Mouse (Mus musculus) granulocyte monocyte progenitor cell, adult 5-6 weeks (primary cell): ENCODE measurements around the gene Tsnax. TPM values are rescaled to one million over a fixed set of nuclear protein-coding genes. Genes with fewer than 3 reads are reported as not detected.

Experiments used
- ATAC-seq: replicated peaks from 2 replicates; pipeline ENCODE4 v1.8.0; 2016; ENCODE audit warnings: mild to moderate bottlenecking, moderate TSS enrichment, inconsistent platforms; ENCODE audit not compliant: poor library complexity, severe bottlenecking
- total RNA-seq, 2 experiments: library from RNA; stranded (forward) in 1 of 2; stranded (reverse) in 1 of 2; fragments of 200-712, 200-1000 nt in 1 of 2; fragments of >200 nt in 1 of 2; fragmentation: Nextera tagmentation in 1 of 2; gene quantifications; 2 replicates each; pipeline ENCODE4 v1.2.3; 2014 to 2017

The Tsnax gene
- total RNA-seq (2014; fragmentation: Nextera tagmentation) (53.0 and 56.1 TPM in 2 replicates), total RNA-seq (2017) (72.8 and 77.1 TPM in 2 replicates)

GRCm38 (mm10) chr8:125012695-125013627, at the start of gene Tsnax:
Tsnax (plus strand) TSS chr8:125012997.
- ATAC-seq = peak; percentile 98

- no peak for ATAC-seq
These were observed 49.6 kb upstream of the Tsnax start for GRCm38 (mm10) chr8:124963246-124963645.

GRCm38 (mm10) chr8:124964966-124965365, 47.8 kb upstream of the Tsnax start:
- no peak for ATAC-seq

DNA sequence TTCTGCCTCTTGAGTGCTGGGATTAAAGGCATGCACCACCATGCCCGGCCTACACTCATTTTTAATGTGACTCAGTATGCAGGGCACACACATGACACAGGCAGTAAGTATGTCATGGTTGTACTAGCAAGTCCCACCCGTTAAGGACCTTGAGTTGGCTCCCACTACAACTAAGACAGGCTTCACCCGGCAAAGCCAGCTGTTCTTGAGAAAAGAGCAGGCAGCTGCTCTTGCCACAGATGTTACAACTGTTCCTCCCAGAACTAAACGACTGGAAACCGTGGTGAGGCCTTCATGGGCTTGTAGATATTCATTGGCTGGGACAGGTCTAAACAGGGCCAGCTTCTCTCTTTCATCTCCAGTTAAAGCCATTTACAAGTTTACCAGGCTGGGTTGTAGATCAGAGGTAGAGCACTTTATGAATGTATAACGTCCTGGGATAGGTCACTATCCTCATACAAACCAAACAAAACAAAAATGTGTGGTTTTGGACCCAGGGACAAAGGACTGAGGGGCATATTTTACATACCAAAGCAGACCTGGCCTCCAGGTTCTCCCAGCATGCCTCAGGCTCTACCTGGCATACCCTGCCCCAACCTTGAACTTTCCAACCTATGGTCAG, 42.4 kb upstream of the Tsnax start:
- no peak for ATAC-seq

DNA sequence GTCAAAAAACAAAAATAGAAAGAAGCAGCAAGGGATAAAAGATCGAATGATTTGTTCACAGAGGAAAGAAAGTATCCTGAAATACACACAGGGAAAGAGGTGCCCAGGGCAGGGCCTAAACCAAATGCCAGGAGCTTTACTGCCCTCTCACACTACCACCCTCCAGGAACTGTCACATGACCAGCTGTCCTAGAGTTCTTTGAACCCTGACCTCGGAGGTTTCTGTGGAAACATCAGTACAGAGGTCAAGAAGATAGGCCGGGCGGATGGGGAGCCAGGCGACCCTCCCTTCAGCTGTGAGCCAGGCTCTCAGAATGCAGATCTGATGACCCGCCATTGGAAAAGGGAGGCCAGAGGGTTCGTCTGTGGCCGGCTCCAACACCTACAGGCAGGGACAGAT, 39.6 kb upstream of the Tsnax start:
- no peak for ATAC-seq

DNA sequence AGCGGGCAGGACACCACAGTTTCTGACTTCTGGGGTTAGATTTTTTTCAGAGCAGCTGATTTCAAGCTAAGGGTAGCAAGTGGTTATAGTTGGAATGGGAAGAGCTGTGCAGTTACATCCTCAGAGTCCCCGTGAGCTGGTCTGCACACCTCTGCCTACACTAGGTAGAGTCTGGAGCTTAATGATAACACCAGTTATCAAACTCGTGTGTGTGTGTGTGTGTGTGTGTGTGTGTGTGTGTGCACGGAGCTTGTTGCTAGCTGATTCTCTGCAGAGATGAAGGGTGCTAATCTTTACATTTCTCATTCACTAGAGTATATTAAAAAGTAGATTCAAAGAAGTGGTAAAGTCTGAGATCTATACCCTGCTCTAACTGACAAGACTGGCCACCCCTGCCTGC, 38.5 kb upstream of the Tsnax start:
- ATAC-seq = no peak

DNA sequence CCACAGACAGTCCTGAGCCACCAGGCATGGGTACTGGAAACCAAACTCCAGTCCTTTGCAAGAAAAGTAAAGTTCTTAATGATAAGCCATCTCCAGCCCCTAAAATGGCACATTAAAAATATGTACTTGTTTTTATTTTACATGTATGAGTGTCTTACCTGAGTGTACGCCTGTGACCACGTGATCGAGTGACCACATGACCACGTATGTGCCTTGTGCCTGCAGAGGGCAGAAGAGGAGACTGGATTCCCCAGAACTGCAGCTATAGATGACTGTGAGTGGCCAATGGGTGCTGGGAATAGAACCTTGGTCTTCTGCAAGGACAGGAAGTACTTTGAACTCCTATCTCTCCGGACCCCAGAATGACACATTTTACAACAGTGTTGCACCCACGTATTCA, 36.6 kb upstream of the Tsnax start:
- no peak for ATAC-seq

DNA sequence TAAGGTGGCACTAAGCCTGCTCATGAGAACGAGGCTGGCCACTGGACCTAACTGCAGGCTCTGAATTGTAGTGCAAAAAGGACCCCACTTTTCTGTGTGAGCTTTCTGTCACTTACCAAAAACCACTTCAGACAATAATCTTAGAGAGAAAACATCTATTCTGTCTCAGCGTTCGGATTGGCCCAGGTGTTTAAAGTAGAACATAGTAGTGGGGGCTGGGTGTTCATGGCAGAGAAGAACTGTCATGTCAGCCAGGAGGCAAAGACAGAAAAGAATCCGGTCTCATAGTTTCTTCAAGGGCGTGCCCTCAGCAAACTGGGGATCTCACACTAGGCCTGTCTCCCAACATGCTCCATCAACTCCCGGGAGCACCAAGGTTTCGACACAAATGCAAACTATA, 34.8 kb upstream of the Tsnax start:
- no peak for ATAC-seq

GRCm38 (mm10) chr8:124980036-124980435, 32.8 kb upstream of the Tsnax start:
- ATAC-seq = no peak

DNA sequence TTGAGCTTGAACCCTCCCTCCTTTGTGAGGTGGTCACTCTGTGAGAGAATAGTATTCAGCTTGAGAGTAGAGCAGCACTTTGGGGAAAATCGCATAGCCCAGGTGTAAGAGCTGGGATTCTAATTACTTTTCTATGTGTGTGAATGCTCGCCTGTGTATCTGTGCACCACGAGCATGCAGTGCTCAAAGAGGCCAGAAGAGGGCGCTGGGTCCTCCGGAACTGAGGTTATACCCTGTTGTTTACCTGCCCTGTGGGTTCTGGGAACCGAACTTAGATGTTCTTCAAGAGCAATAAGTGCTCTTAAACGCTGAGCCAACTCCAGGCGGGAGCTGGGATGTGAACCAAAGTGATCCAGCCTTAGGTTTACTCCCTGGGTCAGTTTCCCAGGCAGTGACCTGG, 32.0 kb upstream of the Tsnax start:
- no peak for ATAC-seq

GRCm38 (mm10) chr8:124990923-124991667, 21.7 kb upstream of the Tsnax start:
- peak; percentile 40 for ATAC-seq

DNA sequence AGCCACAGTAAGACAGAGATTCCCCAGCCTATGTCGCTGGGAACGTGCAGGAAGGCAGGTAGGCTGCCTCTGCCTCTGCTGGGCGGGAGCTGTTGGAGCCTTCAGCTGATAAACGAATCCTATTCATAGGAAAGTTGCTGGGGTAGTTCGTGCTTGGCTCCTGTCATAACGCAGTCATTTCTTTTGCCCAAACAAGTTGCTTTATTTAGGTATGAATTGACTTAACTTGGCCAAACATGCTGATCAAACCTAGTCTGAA, 21.2 kb upstream of the Tsnax start:
- ATAC-seq = no peak

GRCm38 (mm10) chr8:124995776-124996175, 17.0 kb upstream of the Tsnax start:
- no peak for ATAC-seq

DNA sequence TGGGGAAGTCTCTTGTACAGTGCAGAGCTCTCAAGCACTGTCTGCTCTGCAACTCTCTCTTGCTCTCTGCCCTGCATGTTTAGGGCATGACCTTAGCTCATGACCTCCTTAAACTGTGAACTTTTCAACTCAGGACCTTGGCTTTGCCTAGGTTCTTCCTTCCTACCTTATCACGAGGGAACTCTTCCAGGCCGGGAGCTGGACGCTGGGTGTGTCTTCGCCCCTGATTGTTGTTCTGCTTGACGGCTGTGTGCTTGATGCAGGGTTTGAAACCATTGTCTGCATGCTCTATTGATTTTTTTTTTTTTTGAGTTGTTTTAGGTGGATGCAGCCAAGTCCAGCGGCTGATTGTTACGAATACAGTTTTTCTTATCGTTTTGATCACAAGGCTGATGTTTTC, 11.3 kb downstream of the Tsnax start:
- no peak for ATAC-seq

GRCm38 (mm10) chr8:125027211-125027610, 14.4 kb downstream of the Tsnax start:
- no peak for ATAC-seq

DNA sequence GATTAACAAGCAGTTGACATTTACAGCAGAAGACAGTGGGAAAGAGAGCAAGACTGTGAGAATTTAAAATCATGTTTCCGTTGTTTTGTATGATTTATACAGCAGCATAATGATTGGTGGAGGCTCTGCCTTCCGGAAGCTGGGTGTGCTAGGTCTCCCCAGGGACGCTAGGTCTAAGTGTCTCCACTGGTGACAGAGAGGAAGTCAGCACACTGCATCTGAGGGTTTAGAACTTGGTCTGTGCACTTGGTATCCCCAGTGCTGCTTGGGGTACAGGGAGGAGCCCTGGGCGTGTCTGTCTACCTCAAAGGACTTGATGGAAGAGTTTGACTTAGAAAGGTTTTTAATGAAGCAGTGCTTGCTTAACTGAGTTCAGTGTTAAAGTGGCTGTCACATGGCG, 16.0 kb downstream of the Tsnax start:
- ATAC-seq = no peak

- no peak for ATAC-seq
These were observed 18.5 kb downstream of the Tsnax start for GRCm38 (mm10) chr8:125031276-125031675.

DNA sequence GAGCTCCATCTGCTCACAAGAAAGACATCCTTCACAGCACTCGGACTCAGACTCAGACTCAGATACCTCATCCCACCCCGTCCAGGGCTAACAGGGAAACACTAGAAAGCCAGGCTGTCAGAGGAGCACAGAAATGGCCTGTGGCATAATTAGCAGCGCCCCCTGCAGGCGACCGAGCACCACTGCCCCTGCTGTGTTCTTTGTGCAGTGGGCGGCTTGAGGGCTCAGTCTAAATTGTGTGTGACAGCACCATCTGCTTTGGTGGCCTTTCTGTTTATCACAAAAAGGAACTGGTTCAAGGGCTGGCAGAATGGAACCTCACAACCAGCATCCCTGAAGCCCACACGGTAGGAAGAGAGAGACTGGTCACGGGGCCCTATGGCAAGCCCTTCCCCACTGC, 21.9 kb downstream of the Tsnax start:
- ATAC-seq = peak; percentile 81

DNA sequence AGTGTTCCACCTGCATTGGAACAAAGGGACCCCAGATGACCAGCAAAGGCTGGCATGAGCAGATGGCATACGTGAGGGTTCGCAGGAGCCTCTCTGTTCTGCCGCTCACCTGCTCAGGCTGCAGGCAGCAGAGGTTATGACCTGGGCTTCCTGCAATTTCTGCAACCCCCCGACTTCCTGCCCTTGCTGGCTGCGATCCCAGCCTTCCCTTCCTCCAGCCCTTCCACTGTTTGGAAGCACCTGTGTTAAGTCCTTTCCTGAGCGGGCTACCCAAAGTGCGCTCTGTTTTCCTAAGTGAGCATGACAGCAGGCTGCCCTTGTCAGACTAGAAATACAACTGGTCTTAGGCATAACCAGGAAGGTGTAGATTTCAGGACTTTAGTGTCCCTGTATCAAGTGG, 24.3 kb downstream of the Tsnax start:
- no peak for ATAC-seq

- ATAC-seq = no peak
These were observed 25.9 kb downstream of the Tsnax start for GRCm38 (mm10) chr8:125038731-125039130.
